In the genomic region with DNA sequence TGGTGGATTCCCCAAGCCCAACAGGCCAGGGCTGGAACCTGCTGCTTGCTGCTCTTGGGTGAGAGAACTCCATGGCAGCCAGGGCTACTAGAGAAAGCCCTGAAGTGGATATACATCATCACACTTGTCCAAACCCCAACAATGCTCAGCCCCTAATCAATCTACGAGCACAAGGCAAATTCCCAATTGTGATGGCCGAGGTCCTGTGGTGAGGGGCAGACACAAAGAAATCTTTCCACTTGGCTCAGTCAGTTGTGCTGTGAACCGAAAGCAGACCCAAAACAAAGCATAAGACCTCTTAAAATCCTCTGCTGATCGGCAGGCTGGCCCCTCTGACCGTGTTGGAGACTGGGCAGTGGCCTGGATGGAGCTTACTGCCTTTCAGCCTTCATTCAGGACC, we compare ENCODE assay signal across 20 mouse cellular contexts. TPM values are rescaled to one million over a fixed set of nuclear protein-coding genes. Genes with fewer than 3 reads are reported as not detected.
DNase-seq lines count a peak whose midpoint lies in the region; ATAC-seq lines count a peak whose summit lies in the region.
"Had no signal": no experiment of that assay in that cellular context is flagged by ENCODE, and none has a peak within 500 bp of the region (broad histone marks: within the 10 kb centered on the region; RNA-seq: fewer than 3 reads in every experiment).

No protein-coding gene starts in this region.

- no peaks in the 10 kb centered on the region for H3K9me3 ChIP-seq in heart, embryonic 10.5 days
- no peaks in the 10 kb centered on the region for H3K9me3 ChIP-seq in kidney, embryonic 14.5 days (ENCODE audit: control insufficient read depth, low read length)
- H3K9me3 ChIP-seq in neural tube, embryonic 13.5 days, result no peaks in the 10 kb centered on the region
- no peaks in the 10 kb centered on the region for H3K9me3 ChIP-seq in neural tube, embryonic 15.5 days (replicated peaks)
- H3K9me3 ChIP-seq: G1E; intestine, embryonic 15.5 days had no signal

- H3K27ac ChIP-seq in heart, embryonic 10.5 days, result peak overlapping the region; percentile 82
- H3K27ac ChIP-seq in kidney, embryonic 14.5 days (ENCODE audit: low read depth, low read length), result 0 out of 2 replicates have a peak overlapping the region, but pooled peaks have one; percentile 6
- H3K27ac ChIP-seq in neural tube, embryonic 13.5 days (replicated peaks), result 0 out of 2 replicates have a peak overlapping the region, but pooled peaks have one; percentile 42
- no peak overlapping the region for H3K27ac ChIP-seq in neural tube, embryonic 15.5 days (replicated peaks)
- H3K27ac ChIP-seq: intestine, embryonic 15.5 days had no signal

- intact Hi-C loops in heart, postnatal 25 days (cut with DNase I), result no loop called here

- H3K4me2 ChIP-seq in kidney, embryonic 14.5 days (replicated peaks; ENCODE audit: low read depth, low read length), result no peak overlapping the region
- no peak overlapping the region for H3K4me2 ChIP-seq in neural tube, embryonic 13.5 days
- H3K4me2 ChIP-seq in neural tube, embryonic 15.5 days, result no peak overlapping the region
- H3K4me2 ChIP-seq: intestine, embryonic 15.5 days had no signal

- WGBS in heart, embryonic 10.5 days, result 38% methylated on average over 5 of the region's 5 CpGs
- 79% methylated on average over 5 of the region's 5 CpGs for WGBS in kidney, embryonic 14.5 days
- WGBS in neural tube, embryonic 13.5 days, result 25% methylated on average over 5 of the region's 5 CpGs
- WGBS in neural tube, embryonic 15.5 days, result 19% methylated on average over 5 of the region's 5 CpGs

- H3K4me3 ChIP-seq in heart, embryonic 10.5 days, result no peak overlapping the region
- H3K4me3 ChIP-seq in kidney, embryonic 14.5 days (ENCODE audit: low read length), result no peak overlapping the region
- H3K4me3 ChIP-seq in neural tube, embryonic 13.5 days, result no peak overlapping the region
- H3K4me3 ChIP-seq in neural tube, embryonic 15.5 days (replicated peaks), result no peak overlapping the region
- H3K4me3 ChIP-seq: intestine, embryonic 15.5 days had no signal

- H3K36me3 ChIP-seq in heart, embryonic 10.5 days, result no peaks in the 10 kb centered on the region
- no peaks in the 10 kb centered on the region for H3K36me3 ChIP-seq in kidney, embryonic 14.5 days (ENCODE audit: control insufficient read depth, insufficient read depth, low read length)
- no peaks in the 10 kb centered on the region for H3K36me3 ChIP-seq in neural tube, embryonic 13.5 days
- H3K36me3 ChIP-seq in neural tube, embryonic 15.5 days, result no peaks in the 10 kb centered on the region
- H3K36me3 ChIP-seq: intestine, embryonic 15.5 days had no signal

- no peak for ATAC-seq in kidney, embryonic 14.5 days (ENCODE audit: low FRiP score, low TSS enrichment)
- no peak for ATAC-seq in neural tube, embryonic 13.5 days (ENCODE audit: low read depth)
- no peak for ATAC-seq in neural tube, embryonic 15.5 days (ENCODE audit: low FRiP score)
- ATAC-seq: intestine, embryonic 15.5 days had no signal

- DNase-seq in heart, embryonic 10.5 days (ENCODE audit: low spot score), result no peak
- no peak for DNase-seq in heart, postnatal 25 days (ENCODE audit: low spot score)
- no peak for DNase-seq in kidney, postnatal 4 days
- no peak for DNase-seq in adipocyte (ENCODE audit: low spot score)
- no peak for DNase-seq in layer of hippocampus, postnatal 25 days (ENCODE audit: extremely low spot score in 1 of 2, low spot score in 1 of 2)
- DNase-seq: adrenal gland, postnatal 36 days; B cell, adult 2 months; right cerebral cortex, postnatal 4 days had no signal

- H3K9ac ChIP-seq in kidney, embryonic 14.5 days (ENCODE audit: low read depth, low read length), result no peak overlapping the region
- no peak overlapping the region for H3K9ac ChIP-seq in neural tube, embryonic 13.5 days
- no peak overlapping the region for H3K9ac ChIP-seq in neural tube, embryonic 15.5 days (replicated peaks)
- H3K9ac ChIP-seq: intestine, embryonic 15.5 days had no signal

- no peaks in the 10 kb centered on the region for H3K27me3 ChIP-seq in heart, embryonic 10.5 days (ENCODE audit: insufficient read depth, poor library complexity, severe bottlenecking)
- H3K27me3 ChIP-seq in kidney, embryonic 14.5 days (ENCODE audit: control insufficient read depth, insufficient read depth, low read length), result no peaks in the 10 kb centered on the region
- H3K27me3 ChIP-seq in neural tube, embryonic 13.5 days, result no peaks in the 10 kb centered on the region
- H3K27me3 ChIP-seq in neural tube, embryonic 15.5 days (replicated peaks), result no peaks in the 10 kb centered on the region
- H3K27me3 ChIP-seq: intestine, embryonic 15.5 days had no signal

- H3K4me1 ChIP-seq in heart, embryonic 10.5 days, result peaks cover 92% of the 10 kb centered on the region
- peaks cover 21% of the 10 kb centered on the region for H3K4me1 ChIP-seq in kidney, embryonic 14.5 days (ENCODE audit: control insufficient read depth, insufficient read depth, low read length)
- H3K4me1 ChIP-seq in neural tube, embryonic 13.5 days (replicated peaks), result peaks cover 31% of the 10 kb centered on the region
- peaks cover 13% of the 10 kb centered on the region for H3K4me1 ChIP-seq in neural tube, embryonic 15.5 days

RNA-seq across cellular contexts. Expression of a gene that starts 5.0 kb away (rescaled TPM):
- 164 and 186 TPM in 2 replicates for polyA plus RNA-seq in heart, embryonic 10.5 days (2016; fragmentation: Nextera tagmentation; extraction: Ambion mirVana)
- total RNA-seq in heart, postnatal 25 days (2021), result 100 to 1,000 TPM; 149 to 179 TPM
- 172 and 194 TPM in 2 replicates for polyA plus RNA-seq in kidney, embryonic 14.5 days (2014; fragmentation: Nextera tagmentation; extraction: Ambion mirVana)
- polyA plus RNA-seq in neural tube, embryonic 13.5 days (2015; fragmentation: Nextera tagmentation; extraction: Ambion mirVana), result 78.3 and 82.0 TPM in 2 replicates
- 76.5 and 94.1 TPM in 2 replicates for polyA plus RNA-seq in neural tube, embryonic 15.5 days (2015; fragmentation: Nextera tagmentation; extraction: Ambion mirVana)
- 10 to 100 TPM; 56.8 to 68.2 TPM for total RNA-seq in layer of hippocampus, postnatal 25 days (2021)
- total RNA-seq: monocyte, adult 5-6 weeks had no signal

RNA-seq across cellular contexts. Expression of a gene that starts 11.6 kb away (rescaled TPM):
- not detected in 2 replicates for polyA plus RNA-seq in heart, embryonic 10.5 days (2016; fragmentation: Nextera tagmentation; extraction: Ambion mirVana)
- total RNA-seq in heart, postnatal 25 days (2021), result not detected
- not detected in 2 replicates for polyA plus RNA-seq in kidney, embryonic 14.5 days (2014; fragmentation: Nextera tagmentation; extraction: Ambion mirVana)
- polyA plus RNA-seq in neural tube, embryonic 13.5 days (2015; fragmentation: Nextera tagmentation; extraction: Ambion mirVana), result not detected in 2 replicates
- polyA plus RNA-seq in neural tube, embryonic 15.5 days (2015; fragmentation: Nextera tagmentation; extraction: Ambion mirVana), result not detected in 2 replicates
- total RNA-seq in layer of hippocampus, postnatal 25 days (2021), result not detected
- total RNA-seq: adrenal gland, postnatal 36 days; common myeloid progenitor, adult 5-6 weeks; G1E; granulocyte monocyte progenitor cell, adult 5-6 weeks; layer of hippocampus, postnatal 10 days; monocyte, adult 5-6 weeks had no signal
- polyA plus RNA-seq: erythroblast, embryonic 14.5 days; G1E; intestine, embryonic 15.5 days; limb, embryonic 11.5 days; thymus, postnatal 0 days had no signal

RNA-seq across cellular contexts. Expression of a gene that starts 29.4 kb away (rescaled TPM):
- polyA plus RNA-seq in heart, embryonic 10.5 days (2016; fragmentation: Nextera tagmentation; extraction: Ambion mirVana), result 20.4 and 28.9 TPM in 2 replicates
- total RNA-seq in heart, postnatal 25 days (2021), result 10 to 100 TPM; 49.7 to 51.6 TPM
- 30.0 and 41.4 TPM in 2 replicates for polyA plus RNA-seq in kidney, embryonic 14.5 days (2014; fragmentation: Nextera tagmentation; extraction: Ambion mirVana)
- polyA plus RNA-seq in neural tube, embryonic 13.5 days (2015; fragmentation: Nextera tagmentation; extraction: Ambion mirVana), result 6.0 and 7.4 TPM in 2 replicates
- polyA plus RNA-seq in neural tube, embryonic 15.5 days (2015; fragmentation: Nextera tagmentation; extraction: Ambion mirVana), result 5.5 and 13.6 TPM in 2 replicates
- total RNA-seq in layer of hippocampus, postnatal 25 days (2021), result 1 to 10 TPM; 1.2 to 1.9 TPM

RNA-seq across cellular contexts. Expression of a gene that starts 53.4 kb away (rescaled TPM):
- polyA plus RNA-seq in heart, embryonic 10.5 days (2016; fragmentation: Nextera tagmentation; extraction: Ambion mirVana), result 15.7 and 18.2 TPM in 2 replicates
- 10 to 100 TPM; 26.9 to 28.9 TPM for total RNA-seq in heart, postnatal 25 days (2021)
- polyA plus RNA-seq in kidney, embryonic 14.5 days (2014; fragmentation: Nextera tagmentation; extraction: Ambion mirVana), result 30.3 and 39.1 TPM in 2 replicates
- polyA plus RNA-seq in neural tube, embryonic 13.5 days (2015; fragmentation: Nextera tagmentation; extraction: Ambion mirVana), result 91.8 and 101 TPM in 2 replicates
- polyA plus RNA-seq in neural tube, embryonic 15.5 days (2015; fragmentation: Nextera tagmentation; extraction: Ambion mirVana), result 121 and 145 TPM in 2 replicates
- total RNA-seq in layer of hippocampus, postnatal 25 days (2021), result 10 to 100 TPM; 71.3 to 78.8 TPM
- total RNA-seq: monocyte, adult 5-6 weeks had no signal
- polyA plus RNA-seq: erythroblast, embryonic 14.5 days; G1E had no signal

RNA-seq across cellular contexts. Expression of a gene that starts 58.4 kb away (rescaled TPM):
- 13.2 and 16.6 TPM in 2 replicates for polyA plus RNA-seq in heart, embryonic 10.5 days (2016; fragmentation: Nextera tagmentation; extraction: Ambion mirVana)
- 10 to 100 TPM; 27.5 to 32.3 TPM for total RNA-seq in heart, postnatal 25 days (2021)
- 33.4 and 45.1 TPM in 2 replicates for polyA plus RNA-seq in kidney, embryonic 14.5 days (2014; fragmentation: Nextera tagmentation; extraction: Ambion mirVana)
- 19.3 and 20.5 TPM in 2 replicates for polyA plus RNA-seq in neural tube, embryonic 13.5 days (2015; fragmentation: Nextera tagmentation; extraction: Ambion mirVana)
- 11.7 and 22.6 TPM in 2 replicates for polyA plus RNA-seq in neural tube, embryonic 15.5 days (2015; fragmentation: Nextera tagmentation; extraction: Ambion mirVana)
- 10 to 100 TPM; 31.4 to 38.0 TPM for total RNA-seq in layer of hippocampus, postnatal 25 days (2021)
